Mouse (Mus musculus): ENCODE data around the gene Ccdc163. TPM values are rescaled to one million over a fixed set of nuclear protein-coding genes. Genes with fewer than 3 reads are reported as not detected.

Ccdc163 gene
- polyA plus RNA-seq, 1 experiment: 30.1 TPM

DNA sequence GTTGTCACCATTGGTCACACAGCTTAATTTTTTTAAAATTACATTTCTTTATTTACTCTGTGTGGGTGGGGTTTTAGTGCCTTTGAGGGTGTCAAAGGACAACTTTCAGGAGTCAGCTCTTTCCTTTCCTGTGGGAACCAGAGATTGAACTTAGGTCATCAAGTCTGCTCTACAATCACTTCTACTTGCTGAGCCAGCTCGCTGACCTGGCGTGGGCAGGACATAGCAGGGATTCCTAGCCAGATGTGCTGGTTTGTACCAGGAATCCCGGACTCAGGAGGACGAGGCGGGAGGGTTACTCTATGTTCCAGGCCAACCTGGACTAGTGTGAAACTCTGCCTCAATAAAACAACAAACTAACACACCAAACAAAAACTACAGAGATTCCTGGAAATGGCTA lies 24.0 kb downstream of the Ccdc163 start:
- TF ChIP-seq POLR2A (IDR thresholded peaks at IDR 0.05; ENCODE audit: borderline replicate concordance, extremely low read depth, insufficient read depth, insufficient read length, poor library complexity, severe bottlenecking) (no peak), CTCF (IDR thresholded peaks at IDR 0.05; ENCODE audit: borderline replicate concordance, extremely low read depth, insufficient read depth, insufficient read length) (no peak)

DNA sequence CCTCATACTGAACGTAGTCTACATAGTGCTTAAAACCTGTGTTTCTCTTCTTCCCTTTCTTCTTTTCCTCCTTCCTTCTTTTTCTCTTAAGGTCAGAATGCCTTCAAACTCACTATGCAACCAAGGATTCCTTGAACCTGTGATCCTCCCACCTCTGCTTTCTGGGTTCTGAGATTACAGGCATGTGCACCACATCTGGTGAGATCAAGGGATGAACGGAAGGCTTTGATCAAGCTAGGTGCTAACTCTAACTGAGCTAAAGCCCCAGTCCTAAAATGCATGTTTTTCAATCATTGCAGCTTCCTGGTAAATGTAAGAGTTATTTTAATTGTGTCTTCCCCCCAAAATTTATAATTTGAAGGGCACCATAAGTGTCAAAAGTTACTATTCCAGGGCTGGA lies 26.7 kb downstream of the Ccdc163 start:
- no peak for DNase-seq (ENCODE audit: low read depth)
- TF ChIP-seq CTCF (IDR thresholded peaks at IDR 0.05; ENCODE audit: borderline replicate concordance, extremely low read depth, insufficient read depth, insufficient read length): no peak
- TF ChIP-seq POLR2A (IDR thresholded peaks at IDR 0.05; ENCODE audit: borderline replicate concordance, extremely low read depth, insufficient read depth, insufficient read length, poor library complexity, severe bottlenecking): no peak

More for the DNA sequence above, 24.0 kb downstream of the Ccdc163 start:
- DNase-seq (ENCODE audit: low read depth): no peak

DNA sequence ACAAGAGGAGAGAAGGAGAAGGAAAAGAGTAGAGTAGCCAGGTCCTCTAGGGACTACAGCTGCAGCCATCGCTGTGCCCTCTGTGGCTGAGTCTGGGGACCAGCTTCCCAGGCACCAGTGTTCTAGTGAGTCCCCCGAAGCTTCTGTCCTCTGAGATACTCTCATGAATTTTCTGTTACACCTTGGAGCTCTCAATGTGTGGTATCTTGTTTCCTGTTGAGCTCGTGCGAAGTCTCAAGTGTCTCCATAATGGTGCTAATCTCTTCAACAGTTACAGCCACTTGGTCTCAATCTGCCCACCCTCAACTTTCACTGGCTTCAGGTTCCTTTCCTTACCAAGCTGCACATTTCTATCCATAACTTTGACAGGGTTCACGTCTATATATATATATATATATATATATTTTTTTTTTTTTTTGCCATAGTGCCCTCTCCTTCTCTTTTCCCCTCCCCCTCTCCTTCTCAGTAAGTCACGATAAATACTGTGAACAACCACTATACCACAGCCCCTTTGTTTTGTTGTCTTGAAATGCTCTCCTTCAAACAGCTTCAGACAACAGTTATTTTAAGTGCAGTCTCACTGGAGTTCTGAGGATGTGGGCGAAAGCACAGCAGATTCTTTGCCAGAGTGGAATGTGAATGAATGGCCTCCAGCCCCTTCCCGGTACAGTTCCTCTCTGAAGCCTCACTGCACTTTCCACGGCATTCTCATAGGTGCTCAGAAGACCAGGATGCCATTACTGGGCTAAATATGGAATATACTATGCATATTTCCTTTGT lies 30.9 kb downstream of the Ccdc163 start:
- DNase-seq (ENCODE audit: low read depth): no peak
- no peak for TF ChIP-seq POLR2A (IDR thresholded peaks at IDR 0.05; ENCODE audit: borderline replicate concordance, extremely low read depth, insufficient read depth, insufficient read length, poor library complexity, severe bottlenecking)
- TF ChIP-seq CTCF (IDR thresholded peaks at IDR 0.05; ENCODE audit: borderline replicate concordance, extremely low read depth, insufficient read depth, insufficient read length): no peak

DNA sequence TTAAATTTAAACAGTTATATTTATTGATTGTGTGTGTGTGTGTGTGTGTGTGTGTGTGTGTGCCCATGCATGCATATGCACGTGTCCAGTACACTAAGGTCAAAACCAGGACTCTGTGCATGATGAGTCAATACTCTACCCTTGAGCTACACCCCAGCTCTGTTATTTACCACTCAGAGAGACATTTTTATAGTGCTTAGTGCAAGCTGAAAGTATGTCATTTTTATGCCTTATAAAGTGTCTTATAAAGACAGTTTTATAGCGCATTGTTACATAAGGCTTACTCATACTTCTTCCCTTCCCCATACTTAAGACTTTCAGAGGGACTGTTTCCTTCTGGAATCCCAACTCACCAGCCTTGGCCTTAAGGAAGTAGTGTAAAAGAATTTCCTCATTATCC lies 41.4 kb downstream of the Ccdc163 start:
- TF ChIP-seq POLR2A (IDR thresholded peaks at IDR 0.05; ENCODE audit: borderline replicate concordance, extremely low read depth, insufficient read depth, insufficient read length, poor library complexity, severe bottlenecking) (no peak), CTCF (IDR thresholded peaks at IDR 0.05; ENCODE audit: borderline replicate concordance, extremely low read depth, insufficient read depth, insufficient read length) (no peak)
- no peak for DNase-seq (ENCODE audit: low read depth)

DNA sequence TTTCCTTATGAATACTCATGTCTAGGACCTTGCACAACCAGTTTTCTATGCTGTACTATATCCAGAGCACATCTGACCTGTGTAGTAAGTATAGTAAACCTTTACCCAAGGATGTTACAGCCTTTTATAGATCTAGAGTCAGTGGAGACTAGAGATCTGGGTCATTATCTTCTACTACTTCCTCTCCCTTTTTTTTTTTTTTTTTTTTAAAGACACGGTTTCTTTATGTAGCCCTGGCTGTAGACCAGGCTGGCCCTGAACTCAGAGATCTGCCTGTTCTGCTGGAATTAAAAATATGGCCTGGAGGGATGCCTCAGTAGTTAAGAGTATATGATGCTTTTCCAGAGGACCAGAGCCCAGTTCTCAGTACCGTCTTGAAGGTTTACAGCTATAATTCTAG lies 53.6 kb downstream of the Ccdc163 start:
- DNase-seq (ENCODE audit: low read depth): no peak
- TF ChIP-seq CTCF (IDR thresholded peaks at IDR 0.05; ENCODE audit: borderline replicate concordance, extremely low read depth, insufficient read depth, insufficient read length): no peak
- no peak for TF ChIP-seq POLR2A (IDR thresholded peaks at IDR 0.05; ENCODE audit: borderline replicate concordance, extremely low read depth, insufficient read depth, insufficient read length, poor library complexity, severe bottlenecking)

DNA sequence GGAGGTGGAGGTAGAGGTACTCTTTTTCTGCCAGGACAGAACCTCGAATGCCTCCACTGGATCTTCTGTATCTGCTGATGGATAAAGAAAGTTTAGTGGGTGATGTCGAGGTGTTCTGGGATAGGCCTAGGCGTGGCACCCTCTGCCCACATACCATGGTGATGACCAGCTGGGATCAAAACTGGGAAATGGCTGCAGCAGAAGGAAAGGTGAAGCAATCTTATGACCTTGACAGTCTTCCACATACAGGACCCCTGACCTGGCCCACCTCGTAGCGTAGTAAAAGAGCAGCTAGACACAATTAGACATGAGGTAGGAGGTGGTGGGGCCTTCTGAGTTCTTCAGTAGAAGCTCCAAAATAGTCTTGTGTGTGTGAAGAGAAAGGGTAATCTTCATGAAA lies 55.7 kb downstream of the Ccdc163 start:
- no peak for DNase-seq (ENCODE audit: low read depth)
- no peak for TF ChIP-seq POLR2A (IDR thresholded peaks at IDR 0.05; ENCODE audit: borderline replicate concordance, extremely low read depth, insufficient read depth, insufficient read length, poor library complexity, severe bottlenecking)
- TF ChIP-seq CTCF (IDR thresholded peaks at IDR 0.05; ENCODE audit: borderline replicate concordance, extremely low read depth, insufficient read depth, insufficient read length): no peak

DNA sequence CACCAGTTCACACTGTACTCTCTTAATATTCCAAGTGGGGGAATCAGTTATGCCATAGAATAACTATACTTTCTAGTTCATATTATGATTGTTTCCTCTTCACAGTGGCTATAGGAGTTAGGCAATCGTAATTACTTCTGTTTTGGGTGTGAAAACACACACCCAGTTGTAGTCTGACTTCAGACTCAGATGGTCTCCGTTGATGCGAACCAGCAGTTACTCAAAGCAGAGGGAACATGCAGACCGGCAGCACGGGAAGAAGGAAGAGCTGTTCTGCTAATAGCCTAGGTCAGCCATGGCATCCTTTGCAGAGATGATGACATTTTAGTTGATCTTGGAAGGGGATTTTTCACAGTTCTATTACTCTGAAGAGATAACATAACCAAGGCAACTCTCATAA lies 60.2 kb downstream of the Ccdc163 start:
- no peak for DNase-seq (ENCODE audit: low read depth)
- TF ChIP-seq POLR2A (IDR thresholded peaks at IDR 0.05; ENCODE audit: borderline replicate concordance, extremely low read depth, insufficient read depth, insufficient read length, poor library complexity, severe bottlenecking) (no peak), CTCF (IDR thresholded peaks at IDR 0.05; ENCODE audit: borderline replicate concordance, extremely low read depth, insufficient read depth, insufficient read length) (no peak)

DNA sequence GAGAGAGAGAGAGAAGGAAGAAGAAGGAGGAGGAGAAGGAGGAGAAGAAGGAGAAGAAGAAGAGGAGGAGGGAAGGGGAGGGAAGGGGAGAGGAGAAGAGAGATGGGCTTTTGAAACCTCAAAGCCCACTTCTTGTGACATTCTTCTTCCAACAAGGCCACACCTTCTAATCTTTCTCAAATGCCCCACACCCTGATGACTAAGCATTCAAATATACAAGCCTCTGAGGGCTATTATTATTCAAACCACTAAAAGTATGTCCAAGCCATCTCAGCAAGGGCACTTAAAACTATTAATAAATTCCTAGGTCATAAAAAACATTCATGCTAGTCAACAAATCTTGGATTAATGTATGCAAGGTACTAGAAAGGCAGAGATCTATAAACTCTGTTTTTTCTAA lies 60.8 kb downstream of the Ccdc163 start:
- no peak for TF ChIP-seq CTCF (IDR thresholded peaks at IDR 0.05; ENCODE audit: borderline replicate concordance, extremely low read depth, insufficient read depth, insufficient read length)
- TF ChIP-seq POLR2A (IDR thresholded peaks at IDR 0.05; ENCODE audit: borderline replicate concordance, extremely low read depth, insufficient read depth, insufficient read length, poor library complexity, severe bottlenecking): no peak
- no peak for DNase-seq (ENCODE audit: low read depth)

DNA sequence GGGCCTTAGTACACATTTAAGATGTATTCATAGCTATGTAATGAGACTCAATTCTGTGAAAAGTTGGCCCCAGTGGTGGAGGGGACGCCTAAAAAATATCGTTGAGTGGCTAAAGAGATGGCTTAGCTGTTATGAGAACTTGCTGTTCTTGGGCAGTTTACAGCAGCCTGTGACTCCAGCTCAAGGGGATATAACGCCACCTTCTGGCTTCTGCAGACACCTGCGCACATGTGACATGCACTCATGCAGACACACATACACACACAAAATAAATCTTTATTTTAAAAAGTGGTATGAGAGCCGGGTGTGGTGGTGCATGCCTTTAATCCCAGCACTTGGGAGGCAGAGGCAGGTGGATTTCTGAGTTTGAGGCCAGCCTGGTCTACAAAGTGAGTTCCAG lies 68.1 kb downstream of the Ccdc163 start:
- DNase-seq (ENCODE audit: low read depth): no peak
- TF ChIP-seq CTCF (IDR thresholded peaks at IDR 0.05; ENCODE audit: borderline replicate concordance, extremely low read depth, insufficient read depth, insufficient read length) (no peak), POLR2A (IDR thresholded peaks at IDR 0.05; ENCODE audit: borderline replicate concordance, extremely low read depth, insufficient read depth, insufficient read length, poor library complexity, severe bottlenecking) (no peak)

DNA sequence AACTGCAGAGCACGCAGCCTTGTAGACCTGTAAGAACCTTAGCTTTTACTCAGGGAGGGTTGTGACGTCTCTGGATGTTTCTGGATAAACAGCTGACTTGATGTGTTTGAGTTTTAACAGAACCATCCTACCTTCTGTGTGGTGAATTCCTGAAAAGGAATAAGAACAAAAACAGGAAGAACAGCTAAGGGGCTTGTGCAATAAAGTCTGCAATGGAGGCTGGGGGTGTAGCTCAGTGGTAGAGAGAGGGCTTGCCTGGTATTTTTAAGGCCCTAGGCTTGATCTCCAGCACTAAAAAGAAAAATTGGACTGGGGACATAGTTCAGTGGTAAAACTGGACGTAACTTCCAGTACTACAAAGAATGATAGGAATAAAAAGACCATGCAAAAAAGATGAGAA lies 68.8 kb downstream of the Ccdc163 start:
- DNase-seq (ENCODE audit: low read depth): no peak

DNA sequence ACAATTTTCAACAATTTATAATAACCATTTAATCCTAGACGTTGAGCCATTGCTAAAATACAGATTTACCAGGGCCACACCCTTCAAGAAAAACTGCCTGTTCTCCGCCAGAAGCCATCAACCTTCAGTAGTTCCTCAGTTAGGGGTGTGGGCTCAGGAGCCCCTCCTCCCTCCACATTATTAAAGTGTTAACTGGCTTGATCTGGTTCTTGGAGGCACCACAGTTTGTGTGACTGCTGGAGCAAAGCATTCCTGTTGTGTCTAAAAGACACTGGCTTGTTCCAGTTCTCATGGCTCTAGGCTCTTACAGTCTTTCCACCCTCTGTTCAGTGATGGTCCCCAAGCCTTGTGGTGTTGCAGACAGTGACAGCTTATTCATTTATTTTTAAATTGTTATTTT lies 72.2 kb downstream of the Ccdc163 start:
- DNase-seq (ENCODE audit: low read depth): no peak
- no peak for TF ChIP-seq CTCF (IDR thresholded peaks at IDR 0.05; ENCODE audit: borderline replicate concordance, extremely low read depth, insufficient read depth, insufficient read length)
- TF ChIP-seq POLR2A (IDR thresholded peaks at IDR 0.05; ENCODE audit: borderline replicate concordance, extremely low read depth, insufficient read depth, insufficient read length, poor library complexity, severe bottlenecking): no peak

More for the DNA sequence above, 68.8 kb downstream of the Ccdc163 start:
- TF ChIP-seq CTCF (IDR thresholded peaks at IDR 0.05; ENCODE audit: borderline replicate concordance, extremely low read depth, insufficient read depth, insufficient read length) (no peak), POLR2A (IDR thresholded peaks at IDR 0.05; ENCODE audit: borderline replicate concordance, extremely low read depth, insufficient read depth, insufficient read length, poor library complexity, severe bottlenecking) (no peak)

DNA sequence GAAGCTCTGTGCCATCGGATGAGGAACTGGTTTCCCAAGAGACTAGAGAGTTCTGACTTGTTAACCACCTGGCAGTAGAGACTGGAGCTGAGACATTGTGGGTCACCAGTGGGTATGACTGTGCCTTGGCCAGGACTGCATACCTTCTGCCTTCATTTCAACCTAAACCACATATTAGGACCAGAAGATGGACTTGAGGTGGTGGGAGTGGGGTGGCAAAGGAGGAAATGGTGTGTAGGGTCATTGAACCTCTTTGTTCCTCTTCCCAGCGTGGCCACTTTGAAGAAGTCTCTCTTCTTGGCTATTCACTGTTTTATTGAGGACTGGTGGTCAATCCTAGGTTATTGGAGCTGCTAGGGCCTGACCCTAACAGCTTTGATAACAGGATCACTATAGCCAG lies 73.1 kb downstream of the Ccdc163 start:
- DNase-seq (ENCODE audit: low read depth): no peak
- TF ChIP-seq POLR2A (IDR thresholded peaks at IDR 0.05; ENCODE audit: borderline replicate concordance, extremely low read depth, insufficient read depth, insufficient read length, poor library complexity, severe bottlenecking) (no peak), CTCF (IDR thresholded peaks at IDR 0.05; ENCODE audit: borderline replicate concordance, extremely low read depth, insufficient read depth, insufficient read length) (no peak)

All from brain, embryonic 14.5 days (tissue).